Mouse (Mus musculus) limb, embryonic 11.5 days (tissue): ENCODE measurements around the gene Cadm2. TPM values are rescaled to one million over a fixed set of nuclear protein-coding genes. Genes with fewer than 3 reads are reported as not detected.

Experiments used
- ATAC-seq: fragments of 200-750 bp; cut with Nextera tagmentation; 2 replicates; pipeline ENCODE4 v1.8.0; 2017; ENCODE audit warnings: low read depth; ENCODE audit not compliant: insufficient number of reproducible peaks, low FRiP score, low TSS enrichment
- DNase-seq: peaks from one replicate; pipeline ENCODE4 v3.0.0-alpha.2; 2015; ENCODE audit warnings: low spot score
- H3K27ac ChIP-seq: fragments of 300-500 bp; sonication (generic); replicated peaks from 2 replicates; pipeline ENCODE4 v1.5.1; 2014; ENCODE audit warnings: low read depth, mild to moderate bottlenecking, low read length
- H3K27me3 ChIP-seq: fragments of 300-500 bp; sonication (generic); 2 replicates; pipeline ENCODE4 v1.6.1; 2014; ENCODE audit warnings: mild to moderate bottlenecking, low read length, mixed read lengths; ENCODE audit not compliant: control insufficient read depth, insufficient read depth
- H3K36me3 ChIP-seq: fragments of 300-500 bp; sonication (generic); 2 replicates; pipeline ENCODE4 v1.6.1; 2014; ENCODE audit warnings: mild to moderate bottlenecking, low read length, moderate library complexity, mixed read lengths; ENCODE audit not compliant: control insufficient read depth, insufficient read depth
- H3K4me1 ChIP-seq: fragments of 300-500 bp; sonication (generic); 2 replicates; pipeline ENCODE4 v1.6.1; 2014; ENCODE audit warnings: low read length, mixed read lengths; ENCODE audit not compliant: control insufficient read depth, insufficient read depth
- H3K4me2 ChIP-seq: fragments of 300-500 bp; sonication (generic); 2 replicates; pipeline ENCODE4 v1.6.1; 2014; ENCODE audit warnings: low read depth, mild to moderate bottlenecking, moderate library complexity; ENCODE audit not compliant: severe bottlenecking
- H3K4me3 ChIP-seq: fragments of 300-500 bp; sonication (generic); 2 replicates; pipeline ENCODE4 v1.5.1; 2014; ENCODE audit warnings: low read depth, low read length
- H3K9ac ChIP-seq: fragments of 300-500 bp; sonication (generic); 2 replicates; pipeline ENCODE4 v1.6.1; 2014; ENCODE audit warnings: mild to moderate bottlenecking, low read length
- H3K9me3 ChIP-seq: fragments of 300-500 bp; sonication (generic); 2 replicates; pipeline ENCODE4 v1.6.1; 2016; ENCODE audit warnings: low read length; ENCODE audit not compliant: control insufficient read depth
- WGBS: fragments of 180-500 bp; shearing (Covaris S2); extraction: QIAGEN DNeasy Blood & Tissue Kit; methylation state at CpG from one replicate; pipeline ENCODE4 v1.1.7; 2014; 5-methylcytosine and 5-hydroxymethylcytosine counted together
- polyA plus RNA-seq: library from polyadenylated mRNA; unstranded; fragments of >200 nt; fragmentation: Nextera tagmentation; extraction: Ambion mirVana; gene quantifications from 2 replicates; pipeline ENCODE4 v1.2.1, GENCODE M21; 2014

Gene Cadm2
- polyA plus RNA-seq, 1 experiment from 2014 or later, result 2.8 TPM

DNA sequence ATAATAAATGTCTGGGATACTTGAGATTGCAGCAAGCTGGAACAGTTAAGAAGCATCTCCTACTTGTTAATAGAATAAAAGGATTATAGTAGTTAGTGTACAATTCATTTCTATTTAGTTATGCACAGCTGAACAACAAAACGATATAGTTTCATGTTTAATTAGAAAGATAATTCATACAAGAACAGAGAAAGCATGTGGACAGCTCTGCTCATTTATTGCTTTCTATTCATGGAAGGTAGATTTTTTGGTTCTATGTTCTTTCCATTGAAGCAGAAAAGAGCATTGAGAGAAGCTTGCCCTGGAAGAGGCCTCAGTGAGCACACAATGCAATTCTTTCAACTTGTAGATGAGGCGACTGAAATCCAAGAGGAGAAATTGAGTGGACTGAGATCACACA is 623.2 kb downstream of the Cadm2 start:
- Histone ChIP-seq H3K9me3 (no peaks in the 10 kb centered on the region), H3K27me3 (no peaks in the 10 kb centered on the region), H3K4me3 (no peak overlapping the region), H3K27ac (no peak overlapping the region), H3K36me3 (no peaks in the 10 kb centered on the region), H3K4me1 (no peaks in the 10 kb centered on the region), H3K9ac (no peak overlapping the region), H3K4me2 (no peak overlapping the region)
- DNase-seq (no peak), ATAC-seq (no peak)
- WGBS, result 83% methylated on average over 2 of the region's 2 CpGs

DNA sequence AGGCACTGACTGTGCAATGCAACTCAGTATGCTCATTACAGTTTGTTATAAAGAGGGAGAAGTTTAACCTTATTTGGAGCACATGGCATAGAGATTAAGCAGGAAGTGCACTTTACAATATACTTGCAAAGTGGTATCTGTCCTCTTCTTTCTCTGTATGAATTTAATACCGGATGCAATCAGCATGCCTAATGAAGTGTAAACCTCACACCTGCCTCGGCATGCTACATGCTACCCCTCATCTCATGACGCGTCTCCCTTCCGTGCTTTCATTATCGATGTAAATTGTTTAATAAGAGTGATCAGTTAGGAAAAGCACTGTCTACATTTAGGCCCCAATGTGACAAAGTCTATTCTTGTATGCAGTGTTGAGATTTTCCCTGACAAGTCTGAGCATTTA is 633.0 kb downstream of the Cadm2 start:
- H3K36me3 ChIP-seq, result no peaks in the 10 kb centered on the region
- H3K4me3 ChIP-seq, result no peak overlapping the region
- no peak overlapping the region for H3K4me2 ChIP-seq
- no peaks in the 10 kb centered on the region for H3K4me1 ChIP-seq
- WGBS, result 92% methylated on average over 6 of the region's 6 CpGs
- no peaks in the 10 kb centered on the region for H3K9me3 ChIP-seq
- no peak overlapping the region for H3K27ac ChIP-seq
- ATAC-seq (no peak), DNase-seq (no peak)
- no peaks in the 10 kb centered on the region for H3K27me3 ChIP-seq
- H3K9ac ChIP-seq, result no peak overlapping the region

DNA sequence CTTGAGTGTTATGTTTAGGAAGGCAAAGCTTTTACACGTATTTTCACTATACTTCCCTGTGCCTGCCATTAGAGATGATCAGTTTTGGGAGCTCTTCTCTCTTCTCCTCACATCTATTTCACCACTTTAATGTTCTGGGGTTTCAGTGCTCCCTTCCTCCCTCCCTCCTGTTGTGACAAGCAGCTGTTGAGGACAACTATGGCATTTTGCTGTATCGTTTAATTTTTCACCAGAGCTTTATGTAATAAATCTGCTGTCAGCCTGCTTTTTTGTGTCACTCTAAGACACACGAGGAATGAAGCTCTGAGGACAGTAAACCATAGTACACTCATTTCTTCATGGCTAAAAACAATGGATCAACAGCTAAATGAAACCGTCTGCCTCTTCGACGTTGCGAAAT is 633.8 kb downstream of the Cadm2 start:
- H3K9me3 ChIP-seq, result no peaks in the 10 kb centered on the region

DNA sequence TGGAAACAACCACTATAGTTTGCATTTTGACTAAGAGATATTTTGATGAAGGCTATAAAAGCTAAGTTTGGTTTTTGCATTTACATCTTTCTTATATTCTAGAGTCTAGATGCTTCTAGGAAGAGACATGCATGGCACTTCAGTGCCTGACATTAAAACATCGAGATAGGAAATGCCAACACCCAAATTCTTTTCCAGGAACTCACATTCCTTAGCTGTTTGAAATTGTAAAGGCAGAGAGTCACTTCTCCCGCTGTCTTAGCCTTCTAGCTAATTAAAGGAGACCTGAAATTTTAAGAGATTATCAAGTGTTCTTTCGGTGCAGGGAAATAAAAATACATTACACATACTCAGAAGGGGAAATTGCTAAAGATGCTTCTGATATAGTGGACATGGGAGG is 649.8 kb downstream of the Cadm2 start:
- Histone ChIP-seq H3K27me3 (no peaks in the 10 kb centered on the region), H3K36me3 (no peaks in the 10 kb centered on the region), H3K4me2 (no peak overlapping the region), H3K4me1 (no peaks in the 10 kb centered on the region), H3K27ac (no peak overlapping the region), H3K4me3 (no peak overlapping the region), H3K9ac (no peak overlapping the region), H3K9me3 (no peaks in the 10 kb centered on the region)
- DNase-seq (no peak), ATAC-seq (no peak)
- WGBS, result 62% methylated on average over 3 of the region's 3 CpGs

More for the DNA sequence above, 633.8 kb downstream of the Cadm2 start:
- H3K4me3 ChIP-seq, result no peak overlapping the region
- WGBS, result 81% methylated on average over 7 of the region's 7 CpGs
- ATAC-seq (no peak), DNase-seq (no peak)
- H3K4me2 ChIP-seq, result no peak overlapping the region
- no peaks in the 10 kb centered on the region for H3K4me1 ChIP-seq
- no peaks in the 10 kb centered on the region for H3K27me3 ChIP-seq
- H3K27ac ChIP-seq, result no peak overlapping the region
- no peak overlapping the region for H3K9ac ChIP-seq
- H3K36me3 ChIP-seq, result no peaks in the 10 kb centered on the region

DNA sequence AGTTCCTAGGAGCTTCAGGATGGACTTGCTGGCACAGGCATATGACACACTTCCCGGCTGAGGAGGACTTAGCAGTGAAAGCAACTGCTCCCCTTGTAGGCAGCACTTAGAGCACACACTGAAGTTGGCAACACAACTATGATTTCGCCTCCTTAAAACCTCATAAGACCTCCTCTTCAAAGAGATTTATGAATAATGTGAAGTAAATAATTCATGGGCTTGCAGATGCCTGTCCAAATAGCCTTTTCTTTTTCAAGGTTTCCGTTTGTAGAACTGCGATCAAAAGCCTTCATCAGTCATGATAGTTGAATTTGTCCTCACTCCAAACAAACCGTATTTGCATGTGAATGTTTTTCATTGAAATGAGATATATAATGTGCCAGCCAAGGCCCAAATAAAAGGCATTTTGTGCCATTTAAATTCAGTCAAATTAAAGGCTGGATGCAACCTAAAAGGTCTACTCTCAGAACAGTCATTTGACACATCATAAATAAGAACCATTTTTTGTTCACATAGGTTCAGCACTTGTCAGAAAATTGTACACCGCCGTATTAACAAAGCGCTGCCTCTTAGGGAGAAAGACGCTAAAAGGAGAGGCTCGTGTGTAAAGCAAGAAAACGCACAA is 651.1 kb downstream of the Cadm2 start:
- 75% methylated on average over 11 of the region's 11 CpGs for WGBS
- no peak for ATAC-seq
- no peaks in the 10 kb centered on the region for H3K9me3 ChIP-seq

DNA sequence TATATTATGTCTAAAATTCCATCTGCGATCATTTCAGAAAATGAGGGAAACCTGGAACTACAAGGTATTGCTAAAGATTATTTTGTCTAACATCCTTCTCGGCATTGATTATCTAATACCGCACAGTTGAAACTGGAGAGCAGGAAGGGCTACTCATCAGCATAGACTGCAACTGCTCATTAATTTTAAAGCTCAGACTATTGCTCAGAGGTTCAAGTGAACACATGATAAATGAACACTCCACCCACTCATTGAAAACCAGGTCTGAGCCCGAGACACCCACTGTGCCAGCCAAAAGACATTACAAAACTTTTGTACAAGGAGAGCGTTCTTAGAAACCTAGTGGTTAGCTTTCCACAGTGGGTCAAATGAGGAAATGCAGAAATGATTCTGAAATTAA is 652.4 kb downstream of the Cadm2 start:
- no peak for ATAC-seq
- H3K9ac ChIP-seq, result no peak overlapping the region
- H3K4me1 ChIP-seq, result no peaks in the 10 kb centered on the region
- H3K27ac ChIP-seq, result no peak overlapping the region
- 78% methylated on average over 5 of the region's 5 CpGs for WGBS
- no peak overlapping the region for H3K4me2 ChIP-seq
- no peaks in the 10 kb centered on the region for H3K36me3 ChIP-seq
- no peaks in the 10 kb centered on the region for H3K9me3 ChIP-seq
- DNase-seq, result no peak
- no peak overlapping the region for H3K4me3 ChIP-seq
- H3K27me3 ChIP-seq, result no peaks in the 10 kb centered on the region

More for the DNA sequence above, 651.1 kb downstream of the Cadm2 start:
- no peak overlapping the region for H3K27ac ChIP-seq
- H3K4me2 ChIP-seq, result no peak overlapping the region
- no peaks in the 10 kb centered on the region for H3K4me1 ChIP-seq
- H3K4me3 ChIP-seq, result no peak overlapping the region
- H3K9ac ChIP-seq, result no peak overlapping the region
- no peaks in the 10 kb centered on the region for H3K27me3 ChIP-seq
- H3K36me3 ChIP-seq, result no peaks in the 10 kb centered on the region
- no peak for DNase-seq

DNA sequence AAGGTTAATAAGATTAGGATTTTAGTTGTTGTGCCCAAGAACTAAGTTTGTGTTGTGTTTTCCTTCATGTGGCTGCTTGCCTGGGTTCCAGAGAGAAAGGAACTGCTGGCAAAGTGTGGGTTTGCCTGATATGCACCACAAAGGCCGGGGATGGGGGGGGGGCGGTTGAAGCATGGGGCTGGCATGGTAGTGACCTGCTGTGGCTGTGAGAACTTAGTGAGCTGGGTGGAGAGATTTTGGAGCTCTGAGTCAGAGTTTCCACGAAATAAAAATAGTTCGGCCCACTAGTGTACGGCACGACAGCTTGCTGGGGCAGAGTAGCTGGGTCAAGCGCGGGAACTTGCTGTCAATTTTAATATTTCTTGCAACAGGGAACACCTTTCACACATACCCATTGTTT is 653.0 kb downstream of the Cadm2 start:
- Histone ChIP-seq H3K36me3 (no peaks in the 10 kb centered on the region), H3K27me3 (no peaks in the 10 kb centered on the region), H3K9me3 (no peaks in the 10 kb centered on the region), H3K4me2 (no peak overlapping the region), H3K27ac (no peak overlapping the region), H3K4me1 (no peaks in the 10 kb centered on the region), H3K4me3 (no peak overlapping the region), H3K9ac (no peak overlapping the region)
- no peak for ATAC-seq
- 79% methylated on average over 8 of the region's 8 CpGs for WGBS
- no peak for DNase-seq

DNA sequence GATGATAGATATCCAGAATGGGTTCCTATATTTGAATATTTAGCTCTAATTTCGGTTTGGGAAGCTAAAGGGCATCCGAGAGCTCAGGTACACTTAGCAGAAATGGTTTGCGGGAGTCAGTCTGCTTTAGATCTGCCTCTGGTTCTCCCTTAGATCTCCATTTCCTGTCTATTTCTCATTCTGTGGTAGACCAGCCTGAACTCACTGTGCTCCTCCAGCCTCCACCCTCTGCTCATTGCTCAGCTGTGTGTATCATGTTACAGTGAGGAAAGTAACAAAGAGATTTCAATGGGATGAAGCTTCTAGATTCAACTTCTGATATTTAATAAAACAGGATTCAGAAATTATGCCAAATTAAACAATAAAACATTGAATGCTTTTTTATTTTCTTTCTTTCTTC is 661.6 kb downstream of the Cadm2 start:
- H3K4me3 ChIP-seq, result no peak overlapping the region
- H3K27ac ChIP-seq, result no peak overlapping the region
- no peaks in the 10 kb centered on the region for H3K9me3 ChIP-seq
- DNase-seq, result no peak
- H3K27me3 ChIP-seq, result no peaks in the 10 kb centered on the region
- 60% methylated on average over 3 of the region's 3 CpGs for WGBS
- no peak overlapping the region for H3K9ac ChIP-seq
- ATAC-seq, result no peak
- H3K36me3 ChIP-seq, result no peaks in the 10 kb centered on the region
- H3K4me1 ChIP-seq, result no peaks in the 10 kb centered on the region
- no peak overlapping the region for H3K4me2 ChIP-seq

DNA sequence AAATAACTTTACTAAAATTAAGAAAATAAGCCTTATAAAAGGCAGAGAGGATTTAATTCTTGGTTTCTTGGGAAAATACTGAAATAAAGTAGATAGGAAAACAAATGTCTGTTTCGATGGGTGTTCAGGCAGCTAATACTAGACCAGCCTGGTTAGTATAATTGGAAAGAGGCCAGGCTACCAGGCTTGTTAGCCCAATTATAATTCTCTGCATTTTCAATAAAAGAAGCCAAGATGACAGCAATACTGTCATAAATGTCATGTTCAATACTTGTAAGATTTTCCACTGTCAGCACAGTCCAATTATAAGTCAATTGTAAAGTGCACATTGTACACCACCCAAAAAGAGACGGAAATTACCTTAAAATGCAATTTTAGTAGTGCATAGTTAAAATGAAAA is 664.8 kb downstream of the Cadm2 start:
- Histone ChIP-seq H3K9me3 (no peaks in the 10 kb centered on the region), H3K36me3 (no peaks in the 10 kb centered on the region), H3K27ac (no peak overlapping the region), H3K4me2 (no peak overlapping the region), H3K4me3 (no peak overlapping the region), H3K4me1 (no peaks in the 10 kb centered on the region), H3K27me3 (no peaks in the 10 kb centered on the region), H3K9ac (no peak overlapping the region)
- DNase-seq (no peak), ATAC-seq (no peak)
- 78% methylated on average over 2 of the region's 2 CpGs for WGBS
